Mouse (Mus musculus): ENCODE data around the gene Ptpn5. TPM values are rescaled to one million over a fixed set of nuclear protein-coding genes. Genes with fewer than 3 reads are reported as not detected.

The Ptpn5 gene
- polyA plus RNA-seq, 1 experiment, result 61.1 TPM

DNA sequence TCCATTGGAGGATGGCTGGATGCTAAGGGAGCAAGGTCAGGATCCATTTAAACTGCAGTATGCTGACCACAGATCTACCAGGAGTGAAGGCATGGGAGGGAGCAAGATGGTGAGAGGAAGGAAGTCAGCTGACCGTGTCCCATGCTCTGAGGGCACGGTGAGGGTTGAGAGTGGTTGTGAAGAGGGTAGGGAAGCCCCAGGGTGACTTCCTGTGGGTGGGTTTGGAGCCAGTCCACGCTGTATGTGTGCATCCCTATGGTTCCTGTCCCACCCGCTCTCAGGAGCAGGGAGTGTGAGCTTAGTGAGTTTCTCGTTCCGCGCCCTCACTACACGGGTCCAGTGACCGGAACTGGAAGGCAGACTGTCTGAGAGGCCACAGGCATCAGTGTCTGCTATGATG lies 77.7 kb downstream of the Ptpn5 start:
- Histone ChIP-seq H3K27ac (ENCODE audit: insufficient read depth, low read length) (no peak overlapping the region), H3K4me3 (replicated peaks; ENCODE audit: insufficient read depth, low read depth, low read length) (no peak overlapping the region), H3K27me3 (ENCODE audit: control insufficient read depth, insufficient read depth, low read length) (no peaks in the 10 kb centered on the region), H3K4me1 (ENCODE audit: control insufficient read depth, insufficient read depth, low read length) (peaks cover 17% of the 10 kb centered on the region)
- TF ChIP-seq POLR2A (IDR thresholded peaks at IDR 0.05; ENCODE audit: borderline replicate concordance, insufficient read depth, low read length), result no peak
- no peak for TF ChIP-seq CTCF (IDR thresholded peaks at IDR 0.05; ENCODE audit: borderline replicate concordance, insufficient read depth, low read depth, low read length)
- 86% methylated on average over 9 of the region's 9 CpGs for WGBS
- DNase-seq, result no peak

DNA sequence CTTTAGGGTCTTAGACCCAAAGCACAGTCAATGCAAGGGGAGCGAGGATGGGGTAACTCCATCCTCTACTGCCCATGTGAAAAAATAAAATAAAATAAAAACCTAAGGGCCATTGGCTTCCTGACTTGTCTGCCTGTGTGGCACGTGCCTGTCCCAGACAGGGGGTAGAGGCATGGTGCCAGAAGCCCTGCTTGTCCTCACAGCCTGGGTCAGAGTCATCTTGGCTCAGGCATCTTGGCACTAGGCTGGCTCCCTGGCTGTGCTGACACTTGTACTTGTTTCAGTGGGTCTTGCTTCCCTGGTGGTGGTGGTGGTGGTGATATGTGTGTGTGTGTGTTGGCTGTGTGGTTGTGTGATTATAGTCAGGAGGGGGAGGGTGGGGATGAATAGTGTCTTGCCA lies 78.8 kb downstream of the Ptpn5 start:
- 51% methylated on average over 2 of the region's 2 CpGs for WGBS
- Histone ChIP-seq H3K4me3 (replicated peaks; ENCODE audit: insufficient read depth, low read depth, low read length) (no peak overlapping the region), H3K27ac (ENCODE audit: insufficient read depth, low read length) (no peak overlapping the region), H3K4me1 (ENCODE audit: control insufficient read depth, insufficient read depth, low read length) (peaks cover 17% of the 10 kb centered on the region), H3K27me3 (ENCODE audit: control insufficient read depth, insufficient read depth, low read length) (no peaks in the 10 kb centered on the region)
- no peak for TF ChIP-seq CTCF (IDR thresholded peaks at IDR 0.05; ENCODE audit: borderline replicate concordance, insufficient read depth, low read depth, low read length)
- no peak for TF ChIP-seq POLR2A (IDR thresholded peaks at IDR 0.05; ENCODE audit: borderline replicate concordance, insufficient read depth, low read length)
- peak; percentile 44 to 67 for DNase-seq

DNA sequence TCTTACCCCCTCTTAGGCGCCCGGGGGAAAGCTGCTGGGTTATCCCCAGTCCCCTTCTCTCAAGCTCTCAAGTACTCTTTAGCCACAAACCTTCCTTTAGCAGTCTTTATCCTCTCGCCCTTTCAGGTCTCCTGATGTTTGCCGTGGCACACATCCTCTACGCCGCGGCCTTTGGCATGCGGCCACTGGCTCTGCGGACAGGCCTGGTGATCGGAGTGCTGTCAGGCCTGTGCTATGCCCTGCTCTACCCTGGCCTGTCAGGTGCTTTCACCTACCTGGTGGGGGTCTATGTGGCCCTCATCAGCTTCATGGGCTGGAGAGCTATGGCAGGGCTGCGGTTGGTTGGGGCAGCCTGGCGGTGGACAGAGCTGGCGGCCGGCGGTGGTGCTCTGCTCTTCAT lies 80.2 kb downstream of the Ptpn5 start:
- no peak overlapping the region for H3K4me3 ChIP-seq (replicated peaks; ENCODE audit: insufficient read depth, low read depth, low read length)
- WGBS, result 75% methylated on average over 15 of the region's 15 CpGs
- no peak for DNase-seq
- no peaks in the 10 kb centered on the region for H3K27me3 ChIP-seq (ENCODE audit: control insufficient read depth, insufficient read depth, low read length)
- peaks cover 17% of the 10 kb centered on the region for H3K4me1 ChIP-seq (ENCODE audit: control insufficient read depth, insufficient read depth, low read length)
- H3K27ac ChIP-seq (ENCODE audit: insufficient read depth, low read length), result no peak overlapping the region
- TF ChIP-seq CTCF (IDR thresholded peaks at IDR 0.05; ENCODE audit: borderline replicate concordance, insufficient read depth, low read depth, low read length), result no peak
- TF ChIP-seq POLR2A (IDR thresholded peaks at IDR 0.05; ENCODE audit: borderline replicate concordance, insufficient read depth, low read length), result no peak

DNA sequence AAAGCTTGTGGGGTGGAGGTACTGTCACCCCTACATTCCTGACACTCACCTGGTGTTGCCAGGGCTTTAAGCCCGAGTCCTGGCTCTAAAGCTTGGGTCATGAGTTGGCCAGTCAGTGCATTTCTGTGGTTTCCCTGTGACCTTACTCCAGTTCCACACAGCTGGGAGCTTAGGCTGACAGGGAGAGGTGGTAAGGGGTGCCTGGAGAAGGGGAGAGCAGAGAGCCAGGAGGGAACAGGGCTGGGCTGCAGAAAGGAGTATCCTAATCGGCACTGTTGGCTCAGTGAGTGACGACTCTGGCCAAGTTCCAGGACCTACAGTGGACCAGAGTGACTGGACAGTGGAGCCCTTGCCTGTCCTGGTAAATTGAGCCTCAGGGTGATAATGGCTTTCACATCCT lies 81.2 kb downstream of the Ptpn5 start:
- Histone ChIP-seq H3K4me3 (replicated peaks; ENCODE audit: insufficient read depth, low read depth, low read length) (peak overlapping the region; percentile 4), H3K27ac (ENCODE audit: insufficient read depth, low read length) (no peak overlapping the region), H3K4me1 (ENCODE audit: control insufficient read depth, insufficient read depth, low read length) (peaks cover 17% of the 10 kb centered on the region), H3K27me3 (ENCODE audit: control insufficient read depth, insufficient read depth, low read length) (no peaks in the 10 kb centered on the region)
- TF ChIP-seq CTCF (IDR thresholded peaks at IDR 0.05; ENCODE audit: borderline replicate concordance, insufficient read depth, low read depth, low read length), result no peak
- no peak for TF ChIP-seq POLR2A (IDR thresholded peaks at IDR 0.05; ENCODE audit: borderline replicate concordance, insufficient read depth, low read length)
- 4% methylated on average over 3 of the region's 3 CpGs for WGBS
- peak; percentile 50 to 51 for DNase-seq

DNA sequence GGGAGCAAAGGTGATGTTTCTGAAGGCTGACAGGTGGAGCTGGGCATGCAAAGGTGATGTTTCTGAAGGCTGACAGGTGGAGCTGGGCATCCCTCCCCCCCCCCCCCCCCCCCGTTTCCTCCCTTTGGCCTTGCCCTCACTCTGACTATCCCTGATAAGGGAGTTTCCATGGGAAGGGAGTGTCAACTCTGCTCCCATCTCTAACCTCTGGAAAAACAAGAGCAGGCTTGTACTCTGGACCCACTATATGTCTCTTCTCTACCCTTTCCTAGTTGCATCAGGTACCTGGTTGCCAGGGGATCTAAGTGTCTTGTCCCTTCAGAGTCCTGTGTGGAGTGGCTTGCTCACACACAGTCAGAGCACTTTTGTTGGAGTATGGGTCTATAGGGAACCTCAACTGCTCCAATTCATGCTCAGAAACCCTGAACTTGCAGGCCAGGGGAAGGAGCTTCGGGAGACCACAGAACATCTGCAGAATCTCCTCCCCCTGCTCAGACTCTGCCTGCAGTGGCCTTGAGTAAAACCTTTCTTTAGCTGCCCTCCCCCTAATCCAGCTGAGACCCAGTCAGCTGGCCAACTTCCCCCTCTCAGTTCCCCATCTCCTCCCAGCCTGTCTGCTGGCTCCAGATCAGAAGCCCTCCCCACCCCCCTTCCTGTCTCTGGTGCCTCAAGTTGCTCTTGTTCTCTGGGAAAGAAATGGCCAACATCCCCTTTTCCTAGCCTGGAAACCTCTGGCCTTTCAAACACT lies 81.9 kb downstream of the Ptpn5 start:
- DNase-seq, result peak in 1 of 2 experiments; percentile 16

DNA sequence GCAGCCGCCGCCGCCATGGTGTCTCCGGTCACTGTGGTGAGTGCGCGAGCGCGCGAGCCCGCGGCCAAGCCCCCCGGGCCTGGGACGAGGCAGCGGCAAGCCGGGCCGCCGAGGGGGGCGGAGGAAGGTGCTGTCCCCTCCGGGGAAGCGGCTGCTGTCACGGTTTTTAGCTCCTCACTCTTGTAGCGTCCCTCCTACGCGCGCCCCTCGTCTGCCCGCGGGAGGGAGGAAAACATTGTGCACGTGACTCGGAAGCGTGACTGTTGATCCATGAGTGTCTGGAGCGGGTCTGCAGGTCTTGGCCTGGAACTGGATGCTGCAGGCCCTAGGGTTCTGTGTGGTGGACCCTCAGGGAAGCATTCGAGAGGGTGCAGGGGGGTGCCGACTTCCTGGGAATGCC lies 82.7 kb downstream of the Ptpn5 start:
- H3K27ac ChIP-seq (ENCODE audit: insufficient read depth, low read length), result peak overlapping the region; percentile 76
- peaks cover 17% of the 10 kb centered on the region for H3K4me1 ChIP-seq (ENCODE audit: control insufficient read depth, insufficient read depth, low read length)
- no peaks in the 10 kb centered on the region for H3K27me3 ChIP-seq (ENCODE audit: control insufficient read depth, insufficient read depth, low read length)
- WGBS, result under 1% methylated on average over 33 of the region's 34 CpGs
- H3K4me3 ChIP-seq (replicated peaks; ENCODE audit: insufficient read depth, low read depth, low read length), result peak overlapping the region; percentile 99
- TF ChIP-seq POLR2A (IDR thresholded peaks at IDR 0.05; ENCODE audit: borderline replicate concordance, insufficient read depth, low read length) (no peak), CTCF (IDR thresholded peaks at IDR 0.05; ENCODE audit: borderline replicate concordance, insufficient read depth, low read depth, low read length) (no peak)
- peak in 1 of 2 experiments; percentile 63 for DNase-seq

More for the DNA sequence above, 81.9 kb downstream of the Ptpn5 start:
- Histone ChIP-seq H3K27me3 (ENCODE audit: control insufficient read depth, insufficient read depth, low read length) (no peaks in the 10 kb centered on the region), H3K27ac (ENCODE audit: insufficient read depth, low read length) (no peak overlapping the region), H3K4me1 (ENCODE audit: control insufficient read depth, insufficient read depth, low read length) (peaks cover 17% of the 10 kb centered on the region), H3K4me3 (replicated peaks; ENCODE audit: insufficient read depth, low read depth, low read length) (peak overlapping the region; percentile 99)
- WGBS, result 30% methylated on average over 1 of the region's 2 CpGs
- no peak for TF ChIP-seq POLR2A (IDR thresholded peaks at IDR 0.05; ENCODE audit: borderline replicate concordance, insufficient read depth, low read length)
- no peak for TF ChIP-seq CTCF (IDR thresholded peaks at IDR 0.05; ENCODE audit: borderline replicate concordance, insufficient read depth, low read depth, low read length)

DNA sequence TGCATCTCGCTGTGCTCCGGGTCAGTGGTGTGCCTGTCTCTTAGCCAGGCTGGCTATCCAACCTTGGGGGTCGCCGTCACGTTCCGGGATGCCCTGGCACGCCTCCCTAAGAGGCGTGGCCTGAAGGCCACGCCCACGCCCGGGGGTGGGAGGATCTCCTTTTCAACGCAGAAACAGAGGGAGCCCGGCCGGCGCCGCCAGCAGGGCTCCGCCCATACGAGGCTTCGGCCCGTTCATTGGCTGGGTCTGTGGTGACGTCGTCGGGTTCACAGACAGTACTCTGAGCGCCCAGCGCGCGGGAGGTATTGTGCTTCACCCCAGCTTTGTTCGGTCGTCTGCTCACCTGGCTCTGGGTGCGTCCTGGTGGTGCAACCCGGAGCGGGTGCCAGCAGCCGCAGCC lies 83.1 kb downstream of the Ptpn5 start, which contains the start of gene Tmem86a:
Gene Tmem86a, plus strand, starts transcription at position 236 of the 400 bp plus-strand sequence.
- TF ChIP-seq CTCF (IDR thresholded peaks at IDR 0.05; ENCODE audit: borderline replicate concordance, insufficient read depth, low read depth, low read length) (no peak), POLR2A (IDR thresholded peaks at IDR 0.05; ENCODE audit: borderline replicate concordance, insufficient read depth, low read length) (peak; percentile 71)
- DNase-seq, result peak; percentile 95 to 97
- Histone ChIP-seq H3K27me3 (ENCODE audit: control insufficient read depth, insufficient read depth, low read length) (no peaks in the 10 kb centered on the region), H3K4me3 (replicated peaks; ENCODE audit: insufficient read depth, low read depth, low read length) (peak within 1 kb of the TSS; percentile 99), H3K4me1 (ENCODE audit: control insufficient read depth, insufficient read depth, low read length) (peaks cover 17% of the 10 kb centered on the region), H3K27ac (ENCODE audit: insufficient read depth, low read length) (peak within 1 kb of the TSS; percentile 76)
- whole genome bisulfite sequencing, result under 1% methylated on average over 33 of the region's 33 CpGs

All from cerebellum, adult 2 months (tissue).